Mouse (Mus musculus): ENCODE results near the gene Mrm1.

DNA sequence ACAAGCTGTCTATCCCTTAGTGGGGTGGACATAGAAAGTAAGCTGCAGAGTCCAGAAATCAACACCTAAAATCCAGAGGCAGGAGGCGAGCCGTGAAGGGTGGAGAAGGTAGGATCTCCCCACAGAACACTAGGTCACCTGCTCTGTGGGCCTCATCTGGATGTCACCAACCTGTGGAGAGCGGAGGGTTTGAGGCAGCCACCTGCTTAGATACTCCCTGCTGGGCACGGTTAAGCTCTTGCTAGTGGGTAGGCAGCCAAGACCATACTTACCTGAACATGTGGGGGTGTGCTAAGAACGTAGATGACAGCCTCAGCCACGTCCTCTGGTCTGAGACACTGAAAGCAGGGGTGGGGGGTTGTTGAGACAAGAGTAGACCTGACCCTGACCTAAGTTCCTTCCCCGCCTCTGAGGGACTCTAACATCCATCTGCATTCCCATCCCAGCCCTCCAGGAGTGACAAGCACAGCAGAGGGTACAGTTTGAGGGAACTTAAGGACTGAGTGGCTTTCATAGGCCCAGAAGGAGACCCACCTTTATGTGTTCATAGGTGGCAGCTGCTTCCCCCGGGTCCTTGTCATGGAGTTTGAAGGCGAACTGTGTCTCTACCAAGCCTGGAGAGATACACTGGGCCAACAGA lies 1.9 kb upstream of the Mrm1 start:
- no peak for TF ChIP-seq CTCF (IDR thresholded peaks at IDR 0.05; ENCODE audit: control insufficient read depth, insufficient read depth, low read length)
- no peak for TF ChIP-seq POLR2A (IDR thresholded peaks at IDR 0.05; ENCODE audit: borderline replicate concordance, control insufficient read depth, low read depth, low read length)

Measured in bone marrow, adult 2 months (tissue).